Mouse (Mus musculus): ENCODE results near the gene Slc6a4.

Gene Slc6a4

DNA sequence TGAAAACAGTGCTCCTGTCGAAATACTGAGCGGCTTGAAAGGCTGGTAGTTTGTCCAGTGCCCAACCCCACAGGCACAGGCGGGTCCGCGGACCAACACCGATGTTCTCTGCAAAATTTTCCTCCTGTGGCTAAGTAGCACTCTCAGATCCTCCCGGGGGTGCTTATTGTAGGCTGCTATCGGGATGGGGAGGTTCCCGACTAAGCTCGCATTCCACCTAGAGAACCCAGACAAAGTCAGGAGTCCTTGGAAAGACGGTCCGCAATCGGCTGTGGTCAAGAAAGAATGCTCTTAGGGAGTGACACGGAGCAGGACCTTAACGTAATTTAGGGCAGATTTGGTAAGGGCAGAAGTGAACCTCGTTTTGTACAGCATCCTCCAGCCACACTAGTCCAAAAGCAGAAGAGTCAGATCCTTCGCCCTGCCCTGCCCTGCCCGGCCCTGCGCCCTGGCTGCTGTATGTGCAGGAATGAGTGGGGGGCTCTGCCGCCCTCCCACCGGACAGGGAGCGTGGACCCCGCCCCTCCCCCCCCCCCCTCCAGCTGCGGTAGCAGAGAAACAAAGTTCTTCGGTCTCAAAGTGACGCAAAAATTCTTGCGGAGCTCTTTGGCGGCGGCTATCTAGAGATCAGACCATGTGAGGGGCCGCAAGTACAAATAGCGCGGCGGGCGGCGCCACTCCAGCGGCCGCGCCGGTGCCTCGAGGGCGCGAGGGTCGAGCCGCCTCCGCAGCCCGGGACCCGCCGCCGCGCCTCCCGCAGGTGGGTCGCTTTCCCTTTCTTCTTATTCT lies at the start of gene Slc6a4:
TSS of gene Slc6a4 (plus strand) at position 688 of the 789 bp plus-strand sequence.
- DNase-seq: peak in 1 of 2 experiments; percentile 9

DNA sequence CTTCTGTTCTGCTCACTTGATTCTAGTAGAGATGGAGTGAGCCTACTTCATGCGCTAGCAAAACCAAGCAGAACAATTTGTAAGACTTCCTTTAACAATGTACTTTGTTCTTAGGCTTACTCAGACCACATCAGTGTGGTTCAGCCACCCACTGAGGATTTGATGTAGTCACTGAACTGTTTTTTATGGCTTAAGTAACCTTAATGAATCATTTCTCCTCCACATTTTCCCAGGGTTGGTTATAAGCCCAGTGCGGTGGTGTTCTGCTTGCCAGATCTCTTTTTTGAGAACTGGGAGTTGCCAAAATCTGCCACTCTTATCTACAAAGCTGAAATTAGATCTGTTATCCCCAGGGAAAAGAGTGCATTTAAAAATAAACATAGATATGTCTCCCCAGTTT lies 44.9 kb upstream of the Slc6a4 start:
- DNase-seq: no peak

DNA sequence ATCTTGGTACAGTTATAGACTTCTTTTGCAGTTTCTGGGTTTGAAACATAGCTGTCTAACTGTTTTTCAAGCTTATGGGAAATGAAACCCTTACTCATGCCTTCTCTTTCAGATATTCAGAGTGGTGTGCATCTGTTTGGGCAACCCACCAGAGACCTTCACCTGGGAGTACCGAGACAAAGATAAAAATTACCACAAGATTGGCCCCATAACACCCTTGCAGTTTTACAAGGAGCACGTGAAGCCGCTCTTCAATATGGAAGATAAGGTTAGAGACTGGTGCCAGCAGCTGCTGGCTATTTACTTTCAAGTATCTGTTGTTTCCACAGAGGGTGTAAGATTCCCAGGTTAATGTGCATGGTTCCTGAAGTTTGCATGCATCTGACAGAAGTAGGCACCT lies 32.7 kb upstream of the Slc6a4 start:
- no peak for DNase-seq

DNA sequence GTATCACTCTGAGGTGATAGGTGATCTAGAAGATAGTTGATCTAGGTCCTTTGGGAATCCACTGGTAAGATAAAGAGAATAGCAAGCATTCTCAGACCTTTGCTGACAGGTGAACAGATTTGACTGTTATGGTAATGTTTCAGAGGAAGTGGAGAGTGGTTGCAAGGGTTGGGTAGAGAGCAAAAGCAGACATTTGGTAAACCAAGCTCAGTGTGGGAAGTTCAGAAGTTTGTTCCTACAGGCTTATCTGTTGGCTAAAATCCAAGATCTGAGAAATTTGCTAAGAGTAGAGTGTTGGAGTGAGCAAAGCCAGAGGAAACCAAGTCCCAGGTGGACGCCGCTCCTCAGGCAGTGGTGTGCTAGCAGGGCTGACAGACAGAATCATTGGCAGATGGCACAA lies 28.1 kb upstream of the Slc6a4 start:
- no peak for DNase-seq

DNA sequence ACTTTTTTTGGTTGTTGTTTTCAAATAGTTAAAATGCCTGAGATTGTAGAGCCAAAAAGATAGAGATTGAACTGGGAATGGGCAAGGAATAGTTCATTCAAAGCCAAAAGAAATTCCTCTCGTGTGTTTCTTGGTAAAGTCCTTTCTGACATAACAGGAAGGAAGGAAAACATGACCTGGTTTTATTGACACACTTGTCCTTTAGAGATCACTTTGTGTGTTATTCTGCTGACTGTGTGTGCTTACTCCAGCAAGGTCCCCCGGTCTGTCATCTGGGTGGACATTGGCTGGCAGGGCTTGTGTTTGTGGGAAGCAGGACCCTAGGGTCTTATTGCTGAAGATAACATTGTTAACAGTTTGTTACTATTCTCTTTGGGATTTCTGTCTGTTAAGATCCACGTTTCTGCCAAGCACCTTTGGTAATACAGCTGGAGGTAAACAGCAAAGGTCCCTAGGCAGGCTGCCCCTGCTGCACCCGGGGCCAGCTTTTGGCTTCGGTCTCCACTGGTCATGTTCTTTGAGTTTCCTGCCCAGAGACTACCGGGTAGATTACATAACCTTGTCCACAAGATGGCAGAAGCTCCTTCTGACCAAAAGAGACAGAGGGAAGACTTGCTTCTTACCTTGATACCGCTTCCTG lies 23.6 kb upstream of the Slc6a4 start:
- no peak for DNase-seq

DNA sequence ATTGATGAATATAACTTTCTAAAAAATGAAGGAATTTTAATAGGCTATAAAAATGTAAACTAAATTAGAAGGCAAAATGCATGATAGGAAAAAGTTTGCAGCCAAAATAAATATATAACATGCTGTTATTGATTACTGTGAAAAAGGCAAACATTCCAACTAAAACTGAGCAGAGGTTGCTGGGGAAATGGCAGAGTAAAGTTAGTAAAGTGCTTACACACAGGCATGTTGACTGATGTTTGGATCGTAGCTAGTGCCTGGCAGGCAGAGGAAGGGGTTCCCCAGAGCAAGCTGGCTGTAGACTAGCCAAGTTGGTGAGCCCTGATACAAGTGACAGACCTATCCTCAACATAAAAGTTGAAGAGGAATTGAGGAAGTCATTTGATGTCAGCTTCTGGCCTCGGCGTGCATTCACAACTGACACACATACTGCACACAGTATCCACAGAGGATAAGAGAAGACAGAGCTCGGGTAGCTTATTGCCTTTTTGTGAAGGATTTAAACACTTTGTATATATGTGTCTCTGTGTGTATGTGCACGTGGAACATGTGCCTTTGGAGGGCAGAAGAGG lies 16.7 kb upstream of the Slc6a4 start:
- DNase-seq: no peak

DNA sequence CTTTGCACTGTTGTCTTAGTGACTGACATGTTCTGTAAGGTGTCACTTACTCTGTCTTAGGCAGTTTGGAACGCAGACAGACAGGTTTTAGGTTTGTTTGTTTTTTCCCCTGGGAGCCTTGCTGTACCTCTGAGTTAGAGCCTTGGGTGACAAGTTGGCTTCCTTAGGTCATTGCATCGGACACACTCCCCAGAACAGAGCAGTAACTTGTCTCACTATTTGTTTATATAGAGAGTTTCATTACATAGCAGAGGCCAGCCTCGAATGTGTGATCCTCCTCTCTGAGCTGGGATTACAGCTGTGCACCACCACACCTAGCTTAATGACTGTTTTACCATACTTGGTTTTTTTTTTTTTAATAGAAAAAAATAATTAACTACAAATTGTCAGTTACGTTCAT lies 16.0 kb upstream of the Slc6a4 start:
- no peak for DNase-seq

DNA sequence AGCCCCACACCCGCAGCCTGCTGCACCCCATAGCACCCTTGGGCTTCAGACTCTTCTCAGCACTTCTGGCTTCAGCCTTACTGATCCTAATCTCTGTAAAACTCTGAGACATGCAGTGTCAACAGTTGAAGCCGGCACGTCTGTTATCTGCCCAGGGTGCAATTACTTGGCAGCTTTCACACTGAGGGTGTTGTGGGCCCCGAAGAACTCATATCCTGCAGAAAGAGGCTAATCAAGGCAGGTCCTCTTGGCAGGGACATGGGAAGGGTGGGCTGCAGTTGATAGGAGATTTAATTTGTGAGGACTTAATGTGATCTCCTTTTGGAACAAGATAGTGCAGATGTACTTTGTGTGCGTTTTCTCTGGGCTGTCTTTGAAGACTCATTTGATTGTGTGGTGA lies 14.8 kb upstream of the Slc6a4 start:
- DNase-seq: no peak

DNA sequence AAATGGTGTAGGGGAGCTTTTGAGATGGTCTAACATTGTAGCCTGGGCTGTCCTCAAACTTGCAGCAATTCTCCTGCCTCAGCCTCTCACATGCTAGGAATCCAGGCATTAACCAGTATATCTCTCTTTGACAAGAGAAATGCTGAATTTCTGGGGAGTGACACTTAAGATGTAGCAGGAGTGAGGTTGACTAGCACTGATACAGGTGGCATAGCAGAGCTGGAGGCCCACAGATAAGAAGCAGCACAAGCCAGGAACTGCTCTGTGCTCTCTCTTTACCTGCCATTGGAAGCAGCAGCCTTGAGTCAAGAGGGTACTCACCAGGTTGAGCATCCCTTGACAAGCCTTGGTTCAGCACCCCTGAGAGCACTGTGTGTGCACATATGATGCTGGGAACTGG lies 14.2 kb upstream of the Slc6a4 start:
- no peak for DNase-seq

DNA sequence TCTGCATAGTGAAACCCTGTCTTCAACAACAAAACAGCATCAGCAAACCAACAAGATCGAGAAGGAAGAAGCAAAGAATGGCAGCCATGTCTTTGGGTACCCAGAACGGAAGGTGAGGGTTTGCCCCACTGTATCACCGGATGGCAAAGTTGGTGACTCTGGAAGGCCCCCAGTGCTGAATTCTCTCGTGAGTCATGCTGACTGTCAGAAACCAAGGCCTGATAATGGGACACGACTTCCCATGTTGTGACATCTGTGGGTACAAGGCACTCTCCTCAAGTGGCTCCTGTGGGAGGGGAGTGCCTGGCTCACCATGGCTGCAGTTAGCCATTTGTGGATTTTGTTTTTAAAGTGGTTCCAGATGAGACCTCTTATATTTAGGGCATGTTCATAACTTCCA lies 7.6 kb upstream of the Slc6a4 start:
- DNase-seq: no peak

DNA sequence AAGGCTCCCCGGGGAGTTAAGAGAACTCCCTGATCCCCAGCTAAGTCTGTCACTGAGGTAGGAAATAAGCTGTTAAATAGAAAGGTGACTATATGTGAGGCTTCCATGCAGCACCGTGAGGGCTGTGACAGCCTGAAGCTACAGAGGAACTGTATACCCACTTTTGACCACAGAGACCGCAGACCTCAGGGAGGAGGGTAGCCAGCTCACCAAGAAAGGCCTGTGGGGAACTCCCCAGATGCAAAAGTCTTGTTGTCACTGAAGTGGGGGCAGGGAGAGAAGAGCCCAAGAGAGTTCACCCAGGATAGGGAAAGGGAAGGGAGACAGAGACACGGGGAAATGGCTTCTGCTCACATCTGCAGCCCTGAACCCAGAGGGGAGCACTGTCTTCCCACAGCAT lies 5.5 kb upstream of the Slc6a4 start:
- DNase-seq: no peak

DNA sequence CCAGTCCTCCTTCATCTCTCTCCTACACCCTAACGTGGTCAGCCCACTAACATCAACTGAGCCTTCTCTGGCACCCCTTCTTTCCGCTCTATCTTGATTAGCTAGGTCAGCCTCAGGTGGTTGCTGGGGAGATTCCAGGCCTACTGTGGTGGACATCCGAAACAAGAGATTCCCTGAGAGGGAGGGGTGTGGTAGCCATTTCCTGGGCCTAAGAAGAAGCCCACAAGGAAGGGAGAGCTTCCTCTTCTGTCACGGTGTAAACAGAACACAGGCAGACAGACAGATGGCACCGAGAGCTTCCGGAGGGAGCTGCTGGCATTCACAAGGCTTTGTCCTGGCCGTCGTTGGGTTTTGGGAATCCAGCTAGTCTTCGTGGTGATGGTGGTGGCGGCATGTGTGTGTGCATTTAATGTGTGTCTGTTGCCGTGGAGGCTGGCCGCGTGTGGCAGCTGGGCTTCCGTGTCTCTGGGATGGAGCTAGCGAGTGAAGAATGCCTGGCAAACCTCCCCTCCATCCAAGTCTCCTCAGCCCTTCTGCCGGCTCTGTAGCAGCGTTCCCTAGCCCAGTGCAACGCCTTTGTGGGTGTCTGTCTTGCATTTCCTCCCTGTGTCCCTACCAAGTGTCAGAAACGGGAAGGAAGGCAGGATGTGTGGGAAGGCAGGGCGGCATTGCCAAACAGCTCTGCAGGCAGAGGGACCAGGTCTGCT lies 2.3 kb upstream of the Slc6a4 start:
- DNase-seq: no peak

DNA sequence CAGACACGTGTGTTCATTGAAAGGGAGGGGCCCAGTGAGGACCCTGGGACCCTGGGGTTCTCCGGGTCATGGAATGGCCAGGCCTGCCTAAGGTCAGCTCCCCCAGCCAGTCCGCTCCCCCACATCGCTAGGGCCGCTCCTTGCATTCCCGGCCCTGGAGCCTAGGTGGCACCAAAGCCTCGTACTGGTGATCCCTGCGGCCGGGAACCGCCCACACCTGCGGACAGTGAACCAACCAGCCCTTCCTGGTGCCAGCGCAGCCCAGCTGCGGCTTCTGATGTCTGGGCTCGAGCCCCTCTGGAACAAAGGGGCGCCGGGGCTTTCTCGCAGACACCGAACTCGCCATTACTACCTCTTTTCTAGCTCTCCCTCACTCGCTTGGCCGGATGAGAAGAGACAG lies 1.1 kb upstream of the Slc6a4 start:
- DNase-seq: peak; percentile 77 to 78

DNA sequence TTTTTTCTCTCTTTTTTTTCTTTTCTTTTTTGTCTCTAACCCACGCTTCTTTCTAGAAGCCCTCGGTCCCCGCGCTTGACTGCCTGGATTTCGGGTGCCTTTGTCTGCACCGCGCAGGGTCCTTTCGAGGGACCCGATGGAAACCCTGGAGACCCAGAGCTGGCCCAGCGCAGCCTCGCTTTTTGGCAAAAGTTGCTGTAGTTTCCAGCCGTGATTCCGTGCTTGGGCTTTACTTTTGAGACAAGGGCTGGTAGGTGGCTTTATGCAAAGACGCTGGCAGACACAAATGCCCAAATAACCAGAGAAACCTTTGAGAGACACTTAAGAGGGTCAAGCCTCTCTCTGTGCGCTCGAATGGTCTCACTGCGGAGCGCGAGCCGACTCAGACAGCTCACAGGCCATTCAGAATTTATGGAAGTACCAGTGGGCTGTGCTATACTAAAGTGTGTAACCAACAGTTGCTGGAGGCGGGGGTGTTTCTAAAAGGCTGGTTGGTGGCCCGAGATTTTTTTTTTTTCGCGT lies 363 bp downstream of the Slc6a4 start:
- no peak for DNase-seq

DNA sequence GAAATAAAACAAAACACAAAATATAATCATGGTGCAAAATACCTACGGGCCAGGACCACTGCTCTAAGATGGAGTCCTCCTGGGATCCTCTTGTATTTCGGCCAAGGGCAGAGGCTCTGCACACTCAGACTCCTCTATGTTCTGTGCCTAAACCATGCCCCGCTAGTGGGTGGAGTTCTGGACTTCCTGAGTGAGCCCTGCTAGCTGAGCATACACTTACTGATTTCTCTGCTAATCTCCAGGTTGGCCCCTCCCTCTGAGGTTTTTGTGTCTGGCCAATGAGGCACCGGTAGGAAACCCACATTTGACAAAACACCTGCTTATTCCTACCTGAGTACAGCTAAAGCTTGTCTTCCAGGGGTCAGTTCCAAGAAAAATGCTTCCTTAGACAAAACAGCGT lies 2.3 kb downstream of the Slc6a4 start:
- DNase-seq: no peak

DNA sequence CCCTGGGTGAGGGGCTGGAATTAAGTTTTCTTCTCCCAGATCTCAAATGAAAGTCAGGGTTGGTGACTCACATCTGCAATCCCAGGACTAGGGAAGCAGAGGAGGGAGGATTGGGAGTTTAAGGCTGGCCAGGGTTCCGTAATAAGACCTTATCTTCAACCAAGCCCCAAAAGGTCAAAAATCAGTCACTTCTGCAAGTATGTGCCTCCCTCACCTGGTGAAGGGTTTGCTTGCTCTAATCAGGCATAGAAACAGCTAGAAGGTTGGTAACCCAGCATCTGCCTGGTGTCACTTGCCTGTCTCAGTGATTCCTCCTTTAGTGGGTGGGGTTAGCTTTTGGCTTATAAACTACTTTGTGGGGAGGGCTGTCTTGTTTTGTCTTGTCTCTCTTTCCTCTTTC lies 4.0 kb downstream of the Slc6a4 start:
- no peak for DNase-seq

DNA sequence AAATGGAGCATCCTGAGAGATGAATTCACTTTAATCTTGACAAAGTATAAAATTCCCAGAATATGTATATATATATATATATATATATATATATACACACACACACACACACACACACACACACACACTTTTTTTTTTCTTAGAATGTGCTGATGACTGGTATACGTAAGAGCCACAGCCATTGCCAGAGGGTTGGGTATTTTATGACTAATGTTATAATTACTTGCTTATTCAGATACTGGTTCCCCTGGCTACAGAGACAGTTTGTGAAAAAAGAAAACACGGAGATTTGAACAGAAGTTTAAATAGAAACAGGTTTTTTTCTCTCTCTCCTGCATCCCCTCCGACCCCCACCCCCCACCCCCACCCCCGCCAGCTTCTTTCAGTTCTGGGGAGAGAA lies 7.5 kb downstream of the Slc6a4 start:
- DNase-seq: no peak

DNA sequence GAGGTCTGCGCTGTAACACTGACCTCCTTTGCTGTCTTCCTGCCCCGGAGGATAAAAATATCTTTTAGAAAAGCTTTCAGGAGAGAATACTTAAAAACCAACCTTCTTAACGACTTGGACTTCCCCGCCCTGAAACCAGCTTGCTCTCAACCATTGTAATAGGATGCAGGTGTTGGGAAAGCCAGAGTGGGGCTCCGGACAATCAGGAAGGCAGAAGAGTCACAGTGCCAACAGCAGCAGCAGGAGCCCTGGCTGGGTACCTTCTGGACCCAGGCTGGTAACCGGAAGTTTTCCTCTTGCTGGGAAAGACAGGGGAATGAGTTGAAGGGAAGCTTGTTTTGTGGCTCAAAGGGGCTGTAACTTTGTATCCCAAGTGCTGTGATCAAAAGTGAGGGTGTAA lies 8.2 kb downstream of the Slc6a4 start:
- DNase-seq: peak; percentile 14 to 35

DNA sequence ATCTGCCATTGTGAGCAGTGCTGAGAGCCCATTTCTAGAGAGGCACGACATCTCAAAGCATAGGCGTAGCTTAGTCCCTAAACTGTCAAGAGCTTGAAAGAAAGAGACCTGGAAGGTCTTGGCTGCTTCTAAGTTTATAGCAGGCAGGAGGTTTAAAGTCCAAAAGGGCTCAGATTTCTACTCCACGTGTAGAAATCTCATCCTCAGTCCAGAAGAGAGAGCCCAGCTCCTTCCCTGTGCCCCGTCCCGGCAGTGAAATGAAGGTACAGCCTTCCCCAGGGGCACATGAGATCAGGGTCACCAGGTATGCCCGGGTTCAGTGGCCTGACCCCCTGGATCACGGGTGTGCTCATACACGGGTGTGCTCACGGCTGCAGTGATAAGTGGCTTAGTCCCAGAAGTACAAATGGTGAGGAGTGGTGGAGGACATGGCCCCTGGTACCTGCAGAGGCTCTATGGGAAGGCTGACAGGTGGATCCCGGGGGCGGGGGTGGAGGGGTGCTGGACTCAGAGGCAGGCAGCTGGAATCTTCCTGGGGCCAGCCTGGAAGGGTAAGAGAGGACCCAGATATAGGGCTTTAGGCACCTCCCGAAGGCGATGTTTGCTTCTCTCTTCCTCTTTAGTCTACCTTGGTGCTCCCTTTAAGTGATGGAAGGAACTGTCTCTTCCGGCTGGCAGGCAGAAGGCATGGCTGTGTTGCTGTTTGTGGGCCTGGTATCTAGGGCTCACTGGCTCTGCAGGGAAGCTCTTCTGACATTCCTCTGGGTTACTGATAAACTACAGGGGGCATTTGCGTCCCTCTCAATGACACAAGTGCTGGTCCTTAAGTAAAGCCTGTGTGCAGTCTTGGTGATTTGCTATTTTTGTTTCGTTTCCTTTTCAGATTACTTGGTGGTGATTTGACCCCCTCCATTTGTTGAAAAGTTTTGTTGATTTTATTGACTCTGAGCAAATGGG lies 10.9 kb downstream of the Slc6a4 start:
- no peak for DNase-seq

DNA sequence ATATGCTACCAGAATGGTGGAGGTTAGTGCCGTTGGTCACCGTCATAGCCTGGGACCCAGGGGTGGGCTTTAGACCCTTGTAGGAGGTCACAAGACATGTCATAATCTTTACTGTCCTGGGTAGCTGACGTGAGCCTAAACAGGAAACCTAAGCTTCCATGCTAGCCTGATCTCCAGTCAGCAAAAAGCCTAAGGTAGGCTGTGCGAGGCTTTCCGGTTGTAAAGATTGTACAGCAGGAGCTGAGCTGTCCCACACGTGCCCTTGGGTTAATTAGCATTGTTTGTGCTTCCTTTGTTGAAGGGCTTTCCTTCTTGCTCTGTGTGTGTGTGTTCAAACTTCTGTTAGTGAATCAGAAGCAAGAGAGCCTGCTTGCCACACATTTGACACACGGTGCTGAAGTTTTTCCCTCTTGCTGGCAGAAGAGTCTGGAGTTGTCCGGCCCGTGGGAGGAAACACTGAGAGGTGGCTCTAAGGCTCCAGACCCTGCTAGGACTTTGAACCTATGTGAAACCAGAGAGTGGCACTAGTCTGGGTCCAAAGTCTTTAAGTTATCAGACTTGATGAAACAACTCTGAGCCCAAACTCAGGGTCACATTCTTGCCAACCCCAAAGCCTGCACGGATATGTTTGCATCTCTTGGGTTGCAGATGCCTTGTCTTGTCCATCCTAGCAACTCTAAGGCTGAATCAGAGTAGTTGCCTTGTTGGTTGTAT lies 12.5 kb downstream of the Slc6a4 start:
- no peak for DNase-seq

DNA sequence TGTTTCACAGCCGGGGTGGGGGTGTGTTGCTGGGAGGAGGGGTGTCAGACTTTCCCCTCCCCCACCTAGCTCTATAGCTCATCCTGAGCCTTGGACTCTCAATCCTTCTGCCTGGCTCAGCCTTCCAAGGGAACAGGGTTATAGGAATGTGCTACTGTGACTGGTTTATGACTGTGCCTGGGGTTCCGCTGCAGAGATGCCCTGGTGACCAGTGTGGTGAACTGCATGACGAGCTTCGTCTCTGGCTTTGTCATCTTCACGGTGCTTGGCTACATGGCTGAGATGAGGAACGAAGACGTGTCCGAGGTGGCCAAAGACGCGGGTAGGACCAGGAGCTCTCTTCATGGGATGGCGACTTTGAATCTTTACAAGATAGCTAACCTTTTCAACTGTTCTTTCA lies 19.6 kb downstream of the Slc6a4 start:
- no peak for DNase-seq

DNA sequence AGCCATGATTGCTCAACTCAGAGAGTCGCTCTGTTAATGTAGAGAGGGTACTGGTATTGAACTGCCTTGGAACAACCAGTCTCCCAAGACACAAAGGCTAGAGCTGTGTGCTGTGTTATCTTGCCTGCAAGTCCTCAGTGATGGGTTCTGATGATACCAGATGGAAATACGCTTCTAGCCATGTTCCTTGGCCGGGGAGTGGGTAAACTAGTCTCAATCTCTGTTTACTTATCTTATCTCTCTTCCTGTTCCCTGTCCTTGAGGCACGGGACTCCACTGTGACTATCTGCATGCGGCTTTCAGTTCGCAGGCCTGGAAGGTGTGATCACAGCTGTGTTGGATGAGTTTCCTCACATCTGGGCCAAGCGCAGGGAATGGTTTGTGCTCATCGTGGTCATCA lies 21.1 kb downstream of the Slc6a4 start:
- no peak for DNase-seq

Data from cerebellum, postnatal 36 days (tissue).